Mouse (Mus musculus): Measurements from ENCODE around the gene Ap1b1. TPM values are rescaled to one million over a fixed set of nuclear protein-coding genes. Genes with fewer than 3 reads are reported as not detected.

Ap1b1 gene
- polyA plus RNA-seq, 1 experiment from 2014 or later, result 46.3 TPM

DNA sequence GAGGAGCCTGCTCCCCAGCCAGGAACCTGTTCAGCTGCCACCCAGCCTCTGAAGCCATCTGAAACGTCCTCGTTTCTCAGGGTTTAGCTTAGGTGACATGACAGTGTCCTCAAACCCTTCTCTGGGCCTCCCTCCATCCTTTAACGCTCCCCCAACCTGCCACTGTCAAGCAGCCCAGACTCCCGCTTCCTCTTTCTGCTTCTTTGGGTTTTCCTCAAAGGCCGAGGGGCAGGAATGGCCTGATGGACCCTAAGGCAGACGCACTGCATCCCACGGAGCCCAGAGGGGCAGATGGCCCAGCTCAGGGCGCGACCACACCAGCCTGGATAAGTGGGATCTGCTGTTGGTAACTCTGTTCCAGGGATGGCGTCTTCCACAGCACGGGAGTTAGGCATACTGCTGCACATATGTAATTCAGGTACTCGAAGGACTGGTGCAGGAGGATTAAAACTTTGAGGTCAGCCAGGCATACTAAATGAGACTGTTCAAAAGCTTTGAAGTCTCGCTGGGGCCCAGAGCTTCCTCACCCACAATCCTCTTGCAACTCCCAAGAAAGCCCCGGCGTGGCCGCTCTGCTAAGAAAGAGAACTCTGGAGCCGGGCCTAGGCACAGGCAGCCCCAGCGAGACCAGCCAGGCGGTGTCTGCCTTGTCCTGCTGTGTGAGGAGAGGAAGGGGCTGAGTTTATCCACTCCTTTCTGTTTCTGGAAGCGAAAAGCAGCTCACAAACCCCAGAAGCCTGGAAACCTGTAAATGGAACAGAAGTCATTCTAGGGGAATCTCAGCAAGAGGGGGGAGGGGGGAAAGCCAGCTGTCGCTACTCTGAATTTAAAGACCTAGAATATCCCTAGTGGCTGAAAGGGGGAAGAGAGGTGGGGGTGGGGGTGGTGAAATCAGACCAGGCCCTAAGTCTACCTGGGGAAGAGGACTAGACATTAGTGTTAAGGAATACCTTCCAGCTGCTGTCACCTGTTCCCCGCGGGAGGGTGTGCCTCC lies 69.6 kb downstream of the Ap1b1 start:
- H3K27me3 ChIP-seq (ENCODE audit: insufficient read depth, low read length), result peaks cover 56% of the 10 kb centered on the region
- ATAC-seq, result no peak
- WGBS (ENCODE audit: insufficient replicate concordance), result 54% methylated on average over 23 of the region's 23 CpGs
- H3K27ac ChIP-seq (ENCODE audit: low read depth), result no peak overlapping the region
- TF ChIP-seq CTCF (IDR thresholded peaks at IDR 0.05; ENCODE audit: low read depth) (no peak), EP300 (IDR thresholded peaks at IDR 0.05; ENCODE audit: low read depth) (no peak)
- no peaks in the 10 kb centered on the region for H3K9me3 ChIP-seq (ENCODE audit: low read length)
- H3K4me2 ChIP-seq (ENCODE audit: low read depth, low read length), result no peak overlapping the region
- no peak overlapping the region for H3K4me3 ChIP-seq (ENCODE audit: low read depth, low read length)
- H3K9ac ChIP-seq (replicated peaks), result no peak overlapping the region
- no peak for DNase-seq
- peaks cover 29% of the 10 kb centered on the region for H3K4me1 ChIP-seq (ENCODE audit: insufficient read depth)
- H3K36me3 ChIP-seq (replicated peaks; ENCODE audit: insufficient read depth, low read length), result no peaks in the 10 kb centered on the region

DNA sequence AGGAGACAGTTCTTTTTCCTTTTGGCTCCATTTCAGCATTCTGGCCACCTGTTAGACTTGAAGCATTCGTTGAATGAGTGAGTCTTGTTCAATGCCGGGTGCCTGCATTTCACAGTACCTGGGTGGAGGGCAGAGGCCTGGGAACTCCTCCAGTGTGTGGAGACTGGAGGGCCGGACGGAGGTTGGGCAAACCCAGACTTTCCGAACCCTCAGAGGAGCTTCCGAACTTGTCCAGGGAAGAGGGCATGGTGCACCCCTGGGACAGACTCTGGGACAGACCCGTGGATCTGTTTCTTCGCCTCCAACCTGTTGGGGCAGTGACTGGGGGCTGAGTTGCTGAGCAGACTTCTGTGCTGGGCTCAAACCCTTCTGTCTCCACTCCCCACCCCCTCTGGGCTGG lies 70.4 kb downstream of the Ap1b1 start:
- H3K9me3 ChIP-seq (ENCODE audit: low read length), result no peaks in the 10 kb centered on the region
- peaks cover 36% of the 10 kb centered on the region for H3K4me1 ChIP-seq (ENCODE audit: insufficient read depth)
- no peak overlapping the region for H3K9ac ChIP-seq (replicated peaks)
- H3K4me2 ChIP-seq (ENCODE audit: low read depth, low read length), result no peak overlapping the region
- WGBS (ENCODE audit: insufficient replicate concordance), result 68% methylated on average over 8 of the region's 8 CpGs
- H3K36me3 ChIP-seq (replicated peaks; ENCODE audit: insufficient read depth, low read length), result no peaks in the 10 kb centered on the region
- no peak overlapping the region for H3K4me3 ChIP-seq (ENCODE audit: low read depth, low read length)
- ATAC-seq, result no peak
- no peak overlapping the region for H3K27ac ChIP-seq (ENCODE audit: low read depth)
- peaks cover 64% of the 10 kb centered on the region for H3K27me3 ChIP-seq (ENCODE audit: insufficient read depth, low read length)
- DNase-seq, result no peak
- TF ChIP-seq CTCF (IDR thresholded peaks at IDR 0.05; ENCODE audit: low read depth) (no peak), EP300 (IDR thresholded peaks at IDR 0.05; ENCODE audit: low read depth) (no peak)

DNA sequence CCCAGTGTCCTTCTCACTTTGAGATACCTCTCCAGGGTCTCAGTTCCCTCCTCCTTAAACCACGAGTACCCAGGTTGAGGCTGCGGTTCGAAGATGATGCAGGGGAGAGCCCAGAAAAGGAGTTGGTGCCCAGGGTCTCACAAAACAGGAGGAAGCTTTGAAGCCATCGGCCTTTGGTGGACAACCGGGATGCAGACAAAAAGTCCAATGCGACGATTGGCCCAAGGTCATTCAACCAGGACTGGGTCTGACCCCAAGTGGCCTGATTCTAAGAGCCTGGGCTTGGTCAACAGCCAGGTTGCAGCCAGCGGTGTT lies 70.9 kb downstream of the Ap1b1 start:
- TF ChIP-seq EP300 (IDR thresholded peaks at IDR 0.05; ENCODE audit: low read depth), result no peak
- no peak for TF ChIP-seq CTCF (IDR thresholded peaks at IDR 0.05; ENCODE audit: low read depth)
- peak overlapping the region; percentile 50 for H3K4me3 ChIP-seq (ENCODE audit: low read depth, low read length)
- peaks cover 69% of the 10 kb centered on the region for H3K27me3 ChIP-seq (ENCODE audit: insufficient read depth, low read length)
- ATAC-seq, result no peak
- DNase-seq, result no peak
- peaks cover 40% of the 10 kb centered on the region for H3K4me1 ChIP-seq (ENCODE audit: insufficient read depth)
- no peak overlapping the region for H3K27ac ChIP-seq (ENCODE audit: low read depth)
- WGBS (ENCODE audit: insufficient replicate concordance), result 24% methylated on average over 8 of the region's 8 CpGs
- no peaks in the 10 kb centered on the region for H3K36me3 ChIP-seq (replicated peaks; ENCODE audit: insufficient read depth, low read length)
- no peaks in the 10 kb centered on the region for H3K9me3 ChIP-seq (ENCODE audit: low read length)
- peak overlapping the region; percentile 82 for H3K4me2 ChIP-seq (ENCODE audit: low read depth, low read length)
- no peak overlapping the region; the same call in 1 of the 2 replicates for H3K9ac ChIP-seq (replicated peaks)

DNA sequence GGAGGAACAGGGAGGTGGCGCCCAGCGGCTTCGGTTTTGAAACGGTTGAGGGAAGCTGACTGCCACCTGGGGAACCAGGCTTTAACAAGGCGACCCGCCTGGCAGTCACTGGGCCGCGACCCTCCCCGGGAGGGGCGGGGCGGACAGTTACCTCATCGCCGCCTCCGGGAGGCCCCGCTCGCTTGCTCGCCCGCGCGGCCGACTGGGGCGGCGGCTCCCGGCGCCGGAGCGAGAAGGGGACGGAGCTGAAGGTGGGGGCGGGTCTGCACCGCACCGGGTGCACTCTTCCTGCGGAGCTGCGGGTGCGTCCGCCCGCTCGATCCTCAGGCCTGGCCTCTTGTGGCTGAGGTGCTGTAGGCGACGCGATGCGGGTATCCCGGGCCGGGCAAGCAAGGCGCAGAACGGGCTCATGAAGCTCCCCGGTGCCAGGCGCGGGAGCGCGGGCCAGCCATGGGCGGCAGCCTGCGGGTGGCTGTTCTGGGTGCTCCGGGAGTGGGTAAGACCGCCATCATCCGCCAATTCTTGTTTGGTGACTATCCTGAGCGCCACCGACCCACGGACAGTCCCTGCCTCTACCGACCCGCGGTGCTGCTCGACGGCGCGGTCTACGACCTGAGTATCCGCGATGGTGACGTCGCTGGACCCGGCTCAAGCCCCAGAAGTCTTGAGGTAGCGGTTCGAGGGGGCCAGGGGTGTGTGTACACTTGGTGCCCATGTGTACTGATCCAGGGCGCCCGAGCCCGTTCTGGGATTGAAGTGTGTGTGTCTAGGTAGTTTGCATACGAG lies 71.4 kb downstream of the Ap1b1 start, which contains the start of gene Rasl10a:
Gene Rasl10a, plus strand, starts transcription at position 273 of the 786 bp plus-strand sequence.
- Histone ChIP-seq H3K36me3 (replicated peaks; ENCODE audit: insufficient read depth, low read length) (no peaks in the 10 kb centered on the region), H3K9me3 (ENCODE audit: low read length) (no peaks in the 10 kb centered on the region), H3K4me3 (ENCODE audit: low read depth, low read length) (peak within 1 kb of the TSS; percentile 50), H3K9ac (replicated peaks) (peak within 1 kb of the TSS; percentile 47), H3K27ac (ENCODE audit: low read depth) (no peak within 1 kb of the TSS), H3K4me1 (ENCODE audit: insufficient read depth) (peaks cover 41% of the 10 kb centered on the region), H3K27me3 (ENCODE audit: insufficient read depth, low read length) (peaks cover 74% of the 10 kb centered on the region), H3K4me2 (ENCODE audit: low read depth, low read length) (peak within 1 kb of the TSS; percentile 82)
- peak; percentile 64 for DNase-seq
- ATAC-seq, result no peak
- 3% methylated on average over 69 of the region's 77 CpGs for WGBS (ENCODE audit: insufficient replicate concordance)
- TF ChIP-seq CTCF (IDR thresholded peaks at IDR 0.05; ENCODE audit: low read depth) (no peak), EP300 (IDR thresholded peaks at IDR 0.05; ENCODE audit: low read depth) (no peak)

DNA sequence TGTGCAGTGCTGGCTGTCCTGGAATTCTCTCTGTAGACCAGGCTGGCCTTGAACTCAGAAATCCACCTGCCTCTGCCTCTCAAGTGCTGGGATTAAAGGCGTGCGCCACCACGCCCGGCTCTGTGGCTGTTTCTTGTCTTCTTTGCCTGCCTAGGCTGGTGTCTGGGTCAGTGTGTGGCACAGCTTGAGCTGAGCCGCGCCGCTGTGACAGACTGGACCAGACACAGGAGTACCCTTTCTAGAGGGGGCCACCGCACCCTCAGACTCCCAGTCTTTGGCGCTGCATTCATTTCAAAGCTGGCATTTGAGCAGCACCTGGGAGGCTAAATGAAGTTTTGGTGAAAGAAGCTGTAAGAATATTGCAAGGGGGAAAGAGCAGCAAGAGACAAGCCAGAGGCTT lies 72.2 kb downstream of the Ap1b1 start:
- no peak overlapping the region for H3K9ac ChIP-seq (replicated peaks)
- 28% methylated on average over 9 of the region's 9 CpGs for WGBS (ENCODE audit: insufficient replicate concordance)
- H3K36me3 ChIP-seq (replicated peaks; ENCODE audit: insufficient read depth, low read length), result no peaks in the 10 kb centered on the region
- H3K4me3 ChIP-seq (ENCODE audit: low read depth, low read length), result no peak overlapping the region
- peaks cover 41% of the 10 kb centered on the region for H3K4me1 ChIP-seq (ENCODE audit: insufficient read depth)
- H3K9me3 ChIP-seq (ENCODE audit: low read length), result no peaks in the 10 kb centered on the region
- ATAC-seq, result no peak
- no peak overlapping the region for H3K27ac ChIP-seq (ENCODE audit: low read depth)
- no peak overlapping the region; the same call in 1 of the 2 replicates for H3K4me2 ChIP-seq (ENCODE audit: low read depth, low read length)
- no peak for TF ChIP-seq CTCF (IDR thresholded peaks at IDR 0.05; ENCODE audit: low read depth)
- no peak for TF ChIP-seq EP300 (IDR thresholded peaks at IDR 0.05; ENCODE audit: low read depth)
- DNase-seq, result no peak
- peaks cover 82% of the 10 kb centered on the region for H3K27me3 ChIP-seq (ENCODE audit: insufficient read depth, low read length)

DNA sequence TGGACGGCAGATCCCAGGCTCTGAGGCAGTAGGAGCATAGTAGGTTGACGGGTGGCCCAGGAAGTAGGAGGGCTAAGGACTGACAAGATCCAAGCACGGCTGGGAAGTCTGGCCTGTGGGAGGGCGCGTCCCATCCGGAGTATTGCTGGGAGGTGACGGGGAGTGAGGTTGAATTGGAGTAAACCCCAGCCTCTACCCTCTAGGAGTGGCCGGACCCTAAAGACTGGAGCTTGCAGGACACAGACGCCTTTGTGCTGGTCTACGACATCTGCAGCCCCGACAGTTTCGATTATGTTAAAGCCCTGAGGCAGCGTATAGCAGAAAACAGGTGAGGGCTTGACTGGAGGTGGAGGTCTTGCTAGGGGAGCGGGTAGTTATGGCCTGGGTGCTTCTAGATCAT lies 72.6 kb downstream of the Ap1b1 start:
- no peak overlapping the region for H3K4me2 ChIP-seq (ENCODE audit: low read depth, low read length)
- H3K4me3 ChIP-seq (ENCODE audit: low read depth, low read length), result 0 out of 2 replicates have a peak overlapping the region, but pooled peaks have one; percentile 13
- 30% methylated on average over 14 of the region's 14 CpGs for WGBS (ENCODE audit: insufficient replicate concordance)

More for the DNA sequence above, 72.6 kb downstream of the Ap1b1 start:
- TF ChIP-seq CTCF (IDR thresholded peaks at IDR 0.05; ENCODE audit: low read depth), result no peak
- TF ChIP-seq EP300 (IDR thresholded peaks at IDR 0.05; ENCODE audit: low read depth), result no peak
- H3K9me3 ChIP-seq (ENCODE audit: low read length), result no peaks in the 10 kb centered on the region
- peaks cover 86% of the 10 kb centered on the region for H3K27me3 ChIP-seq (ENCODE audit: insufficient read depth, low read length)
- no peak for DNase-seq
- no peak for ATAC-seq
- peaks cover 45% of the 10 kb centered on the region for H3K4me1 ChIP-seq (ENCODE audit: insufficient read depth)
- H3K36me3 ChIP-seq (replicated peaks; ENCODE audit: insufficient read depth, low read length), result no peaks in the 10 kb centered on the region
- no peak overlapping the region for H3K9ac ChIP-seq (replicated peaks)
- H3K27ac ChIP-seq (ENCODE audit: low read depth), result no peak overlapping the region

All from liver, postnatal 0 days (tissue).